Mouse (Mus musculus): ENCODE results near the gene Ebf1. TPM values are rescaled to one million over a fixed set of nuclear protein-coding genes. Genes with fewer than 3 reads are reported as not detected.
A peak's percentile ranks its signal among the peaks of the same experiment; 100 is the strongest.

Gene Ebf1
- total and polyA plus RNA-seq, 2 experiments from 2014 or later: 8.1 to 10.4 TPM

DNA sequence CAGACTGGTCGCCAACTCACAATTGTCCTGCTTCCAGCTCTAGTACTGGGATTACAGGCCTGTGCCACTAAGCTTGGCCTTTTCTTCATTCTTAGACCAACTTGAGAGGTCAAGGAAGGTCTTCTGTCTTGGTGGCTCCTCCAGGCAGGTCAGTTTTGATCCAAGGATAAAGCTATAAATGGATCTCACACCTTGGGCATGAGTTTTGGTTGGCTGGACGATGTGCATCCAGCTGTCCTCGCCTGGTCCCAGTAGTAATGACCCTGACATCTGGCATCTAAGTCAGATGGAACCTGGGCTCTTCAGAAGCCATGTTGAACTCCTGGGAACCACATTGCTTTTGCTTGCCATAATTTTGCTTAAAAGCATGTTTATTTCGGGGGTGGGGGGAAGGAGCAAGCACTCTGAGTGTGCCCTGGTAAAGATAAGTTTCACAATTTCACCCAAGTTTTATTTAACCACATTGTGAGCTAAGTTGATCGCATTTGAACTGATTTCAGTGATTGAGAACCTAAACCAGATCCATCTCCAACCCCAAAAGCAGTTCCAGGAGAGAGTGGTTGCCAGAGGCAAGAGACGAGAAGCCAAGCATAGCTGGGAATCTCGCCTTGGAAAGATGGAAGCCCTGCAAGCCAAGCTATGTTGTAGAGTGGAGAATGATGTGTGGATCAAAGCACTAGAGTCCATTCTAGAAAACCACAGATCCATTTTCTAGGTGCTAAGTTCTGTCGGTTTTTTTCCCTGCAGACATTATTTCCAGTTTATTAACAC, 85.8 kb downstream of the Ebf1 start:
- Histone ChIP-seq H3K4me2 (ENCODE audit: low read depth, low read length) (no peak overlapping the region), H3K9ac (replicated peaks; ENCODE audit: low read depth, low read length) (no peak overlapping the region), H3K9me3 (replicated peaks; ENCODE audit: control insufficient read depth, low read length) (no peaks in the 10 kb centered on the region), H3K27ac (ENCODE audit: low read depth) (no peak overlapping the region), H3K27me3 (ENCODE audit: control insufficient read depth, insufficient read depth, low read length) (no peaks in the 10 kb centered on the region), H3K36me3 (replicated peaks; ENCODE audit: control insufficient read depth, insufficient read depth, low read length) (no peaks in the 10 kb centered on the region), H3K4me3 (ENCODE audit: low read depth, low read length) (no peak overlapping the region), H3K4me1 (ENCODE audit: control insufficient read depth, insufficient read depth) (peaks cover 11% of the 10 kb centered on the region; the same call in 1 of the 2 replicates)
- 85% methylated on average over 8 of the region's 8 CpGs for WGBS
- TF ChIP-seq EP300 (IDR thresholded peaks at IDR 0.05; ENCODE audit: low read depth) (no peak), CTCF (IDR thresholded peaks at IDR 0.05; ENCODE audit: low read depth) (no peak)
- ATAC-seq (ENCODE audit: insufficient read depth, low read depth) (no peak), DNase-seq (ENCODE audit: low spot score) (no peak)

DNA sequence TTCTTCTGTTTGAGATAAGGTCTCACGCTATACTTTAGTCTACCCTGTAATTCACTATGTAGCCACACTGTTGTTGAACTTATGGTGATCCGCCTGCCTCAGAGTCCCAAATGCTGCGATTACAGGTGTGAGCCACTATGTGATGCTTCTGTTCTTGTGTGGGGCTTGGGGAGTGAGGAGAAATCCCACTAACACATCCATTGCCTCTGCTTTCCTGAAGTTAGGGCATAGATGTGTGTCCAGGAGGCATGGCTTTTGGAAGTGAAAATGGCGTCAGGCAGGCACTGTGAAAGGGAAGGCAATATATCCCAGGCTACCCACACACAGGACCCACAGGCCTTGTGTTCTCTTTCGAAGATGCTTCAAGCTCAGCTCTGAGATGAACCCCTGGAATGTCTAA, 86.8 kb downstream of the Ebf1 start:
- Histone ChIP-seq H3K4me1 (ENCODE audit: control insufficient read depth, insufficient read depth) (peaks cover 11% of the 10 kb centered on the region; the same call in 1 of the 2 replicates), H3K9me3 (replicated peaks; ENCODE audit: control insufficient read depth, low read length) (no peaks in the 10 kb centered on the region), H3K27me3 (ENCODE audit: control insufficient read depth, insufficient read depth, low read length) (no peaks in the 10 kb centered on the region), H3K36me3 (replicated peaks; ENCODE audit: control insufficient read depth, insufficient read depth, low read length) (no peaks in the 10 kb centered on the region), H3K9ac (replicated peaks; ENCODE audit: low read depth, low read length) (no peak overlapping the region), H3K4me2 (ENCODE audit: low read depth, low read length) (no peak overlapping the region), H3K4me3 (ENCODE audit: low read depth, low read length) (no peak overlapping the region), H3K27ac (ENCODE audit: low read depth) (no peak overlapping the region)
- no peak for DNase-seq (ENCODE audit: low spot score)
- 93% methylated on average over 5 of the region's 5 CpGs for WGBS
- ATAC-seq (ENCODE audit: insufficient read depth, low read depth): no peak
- no peak for TF ChIP-seq CTCF (IDR thresholded peaks at IDR 0.05; ENCODE audit: low read depth)
- no peak for TF ChIP-seq EP300 (IDR thresholded peaks at IDR 0.05; ENCODE audit: low read depth)

DNA sequence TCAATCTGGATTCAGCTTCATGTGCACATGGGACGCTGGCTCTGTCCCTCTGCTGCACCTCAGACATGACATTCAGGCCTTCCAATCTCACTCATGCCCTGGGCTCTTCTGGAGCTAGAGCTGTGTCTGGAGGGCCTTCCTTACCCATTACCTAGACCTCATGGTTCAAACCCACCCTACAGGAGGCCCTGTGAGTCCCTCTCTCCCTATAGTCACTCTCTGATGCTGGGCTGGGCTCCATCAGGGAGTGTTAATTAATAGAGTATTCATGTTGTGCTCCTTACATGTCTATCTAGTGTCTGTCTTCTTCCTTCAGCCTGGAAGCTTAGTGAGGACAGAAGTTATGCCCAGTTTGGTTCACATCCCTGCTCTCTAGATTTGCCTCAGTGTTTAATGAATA, 88.7 kb downstream of the Ebf1 start:
- DNase-seq (ENCODE audit: low spot score) (no peak), ATAC-seq (ENCODE audit: insufficient read depth, low read depth) (no peak)
- no peaks in the 10 kb centered on the region for H3K36me3 ChIP-seq (replicated peaks; ENCODE audit: control insufficient read depth, insufficient read depth, low read length)
- 75% methylated on average over 1 of the region's 1 CpGs for WGBS
- no peak overlapping the region for H3K4me3 ChIP-seq (ENCODE audit: low read depth, low read length)
- TF ChIP-seq EP300 (IDR thresholded peaks at IDR 0.05; ENCODE audit: low read depth) (no peak), CTCF (IDR thresholded peaks at IDR 0.05; ENCODE audit: low read depth) (no peak)
- no peak overlapping the region for H3K27ac ChIP-seq (ENCODE audit: low read depth)
- H3K4me2 ChIP-seq (ENCODE audit: low read depth, low read length): no peak overlapping the region
- no peaks in the 10 kb centered on the region for H3K27me3 ChIP-seq (ENCODE audit: control insufficient read depth, insufficient read depth, low read length)
- H3K4me1 ChIP-seq (ENCODE audit: control insufficient read depth, insufficient read depth): peaks cover 11% of the 10 kb centered on the region; the same call in 1 of the 2 replicates
- H3K9ac ChIP-seq (replicated peaks; ENCODE audit: low read depth, low read length): no peak overlapping the region
- H3K9me3 ChIP-seq (replicated peaks; ENCODE audit: control insufficient read depth, low read length): no peaks in the 10 kb centered on the region

DNA sequence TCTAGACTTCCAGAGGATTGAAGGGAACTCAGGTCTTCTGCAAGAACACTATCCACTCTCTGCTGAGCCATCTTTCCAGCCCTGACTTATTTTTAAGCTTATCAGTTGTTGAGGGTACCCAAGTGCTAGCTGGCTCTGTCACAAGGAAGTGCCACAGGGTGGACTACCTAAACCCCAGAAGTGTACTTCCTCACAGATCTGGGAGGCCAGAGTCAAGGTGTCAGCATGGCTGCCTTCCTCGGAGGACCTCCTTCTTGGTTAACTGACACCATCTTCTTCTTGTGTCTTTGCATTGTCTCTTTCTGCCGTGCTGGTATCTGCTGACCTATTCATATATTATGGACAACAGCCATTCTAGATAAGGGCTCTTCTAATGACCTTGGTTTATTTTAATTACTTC, 89.3 kb downstream of the Ebf1 start:
- TF ChIP-seq EP300 (IDR thresholded peaks at IDR 0.05; ENCODE audit: low read depth): no peak
- no peak for TF ChIP-seq CTCF (IDR thresholded peaks at IDR 0.05; ENCODE audit: low read depth)
- DNase-seq (ENCODE audit: low spot score) (no peak), ATAC-seq (ENCODE audit: insufficient read depth, low read depth) (no peak)
- H3K36me3 ChIP-seq (replicated peaks; ENCODE audit: control insufficient read depth, insufficient read depth, low read length): no peaks in the 10 kb centered on the region
- no peak overlapping the region for H3K4me3 ChIP-seq (ENCODE audit: low read depth, low read length)
- H3K27ac ChIP-seq (ENCODE audit: low read depth): 0 out of 2 replicates have a peak overlapping the region, but pooled peaks have one; percentile 36
- H3K9me3 ChIP-seq (replicated peaks; ENCODE audit: control insufficient read depth, low read length): no peaks in the 10 kb centered on the region
- no peak overlapping the region for H3K9ac ChIP-seq (replicated peaks; ENCODE audit: low read depth, low read length)
- H3K4me2 ChIP-seq (ENCODE audit: low read depth, low read length): no peak overlapping the region
- H3K27me3 ChIP-seq (ENCODE audit: control insufficient read depth, insufficient read depth, low read length): no peaks in the 10 kb centered on the region
- peaks cover 11% of the 10 kb centered on the region; the same call in 1 of the 2 replicates for H3K4me1 ChIP-seq (ENCODE audit: control insufficient read depth, insufficient read depth)
- 44% methylated on average over 2 of the region's 2 CpGs for WGBS

DNA sequence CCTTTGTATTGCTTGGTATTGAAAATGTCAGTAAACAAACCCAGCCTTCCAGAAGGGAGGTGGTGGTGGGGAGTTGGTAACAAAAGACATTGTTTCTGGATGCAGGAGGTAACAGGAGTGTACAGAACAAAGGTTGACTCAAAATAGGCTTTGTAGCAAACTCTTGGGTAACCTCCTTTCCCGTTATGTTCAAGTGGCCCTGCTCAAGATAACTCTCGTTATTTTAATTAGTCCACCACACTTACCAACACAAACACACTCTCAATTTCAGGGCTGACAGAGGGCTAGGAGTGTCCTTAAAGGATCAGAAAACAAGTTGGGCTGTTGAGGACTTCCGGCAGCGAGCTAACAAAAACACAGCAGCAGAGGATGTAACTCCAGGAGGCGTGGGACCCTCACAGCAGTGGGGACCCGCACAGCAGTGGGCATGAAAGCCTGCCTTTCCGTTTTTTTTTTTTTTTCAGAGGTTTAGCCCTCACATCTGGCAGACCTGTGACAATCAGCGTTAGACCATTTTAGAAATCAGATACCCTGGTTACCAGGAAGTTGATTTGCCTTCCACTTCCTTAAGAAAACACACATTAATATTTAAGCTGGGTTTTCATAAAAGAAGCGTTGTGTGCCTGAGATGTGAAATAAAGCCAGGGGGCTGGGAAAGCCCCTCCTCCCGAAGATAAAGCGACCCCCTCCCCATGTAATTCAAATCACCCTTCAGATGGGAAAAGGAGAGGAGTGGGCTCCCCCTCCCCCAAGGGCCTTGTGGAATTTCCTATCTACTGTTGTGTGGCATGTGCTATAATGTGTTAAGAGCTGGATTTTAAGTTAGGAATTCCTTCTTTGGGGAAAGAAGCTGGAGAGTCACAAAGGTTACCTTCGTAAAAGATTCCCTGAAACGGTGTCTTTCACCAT, 90.5 kb downstream of the Ebf1 start:
- peak overlapping the region; percentile 31 for H3K4me2 ChIP-seq (ENCODE audit: low read depth, low read length)
- peak; percentile 36 for DNase-seq (ENCODE audit: low spot score)
- WGBS: 19% methylated on average over 13 of the region's 13 CpGs

More for the DNA sequence above, 90.5 kb downstream of the Ebf1 start:
- Histone ChIP-seq H3K9me3 (replicated peaks; ENCODE audit: control insufficient read depth, low read length) (no peaks in the 10 kb centered on the region), H3K4me3 (ENCODE audit: low read depth, low read length) (no peak overlapping the region), H3K27ac (ENCODE audit: low read depth) (peak overlapping the region; percentile 66), H3K36me3 (replicated peaks; ENCODE audit: control insufficient read depth, insufficient read depth, low read length) (no peaks in the 10 kb centered on the region), H3K4me1 (ENCODE audit: control insufficient read depth, insufficient read depth) (peaks cover 11% of the 10 kb centered on the region; the same call in 1 of the 2 replicates), H3K27me3 (ENCODE audit: control insufficient read depth, insufficient read depth, low read length) (no peaks in the 10 kb centered on the region), H3K9ac (replicated peaks; ENCODE audit: low read depth, low read length) (no peak overlapping the region)
- no peak for ATAC-seq (ENCODE audit: insufficient read depth, low read depth)
- no peak for TF ChIP-seq CTCF (IDR thresholded peaks at IDR 0.05; ENCODE audit: low read depth)
- no peak for TF ChIP-seq EP300 (IDR thresholded peaks at IDR 0.05; ENCODE audit: low read depth)
